Mouse (Mus musculus): Measurements from ENCODE around the gene Timm8b. TPM values are rescaled to one million over a fixed set of nuclear protein-coding genes. Genes with fewer than 3 reads are reported as not detected.
"Not testable (repeated sequence)": the region's sequence is repeated elsewhere in the genome, so short reads cannot be mapped to it uniquely, and the experiment has no call there.

Gene Timm8b
- polyA plus RNA-seq, 1 experiment from 2014 or later, result 305 TPM

GRCm38 (mm10) chr9:50602055-50602845 lies 1.5 kb upstream of the Timm8b start:
- Histone ChIP-seq H3K4me2 (peak overlapping the region; percentile 76), H3K36me3 (peaks cover 50% of the 10 kb centered on the region), H3K27ac (ENCODE audit: poor library complexity, severe bottlenecking) (0 out of 2 replicates have a peak overlapping the region, but pooled peaks have one; percentile 43), H3K27me3 (replicated peaks) (no peaks in the 10 kb centered on the region), H3K4me3 (peak overlapping the region; percentile 91), H3K9me3 (replicated peaks) (no peaks in the 10 kb centered on the region), H3K9ac (peak overlapping the region; percentile 91), H3K4me1 (replicated peaks) (peaks cover 37% of the 10 kb centered on the region)
- no peak for ATAC-seq (ENCODE audit: insufficient number of reproducible peaks, low FRiP score)
- 72% methylated on average over 7 of the region's 7 CpGs for WGBS

- peak; percentile 87 for ATAC-seq (ENCODE audit: insufficient number of reproducible peaks, low FRiP score)
- peaks cover 48% of the 10 kb centered on the region for H3K36me3 ChIP-seq
These were observed 251 bp downstream of the Timm8b start for GRCm38 (mm10) chr9:50603998-50604324.

GRCm38 (mm10) chr9:50604338-50604737 lies 628 bp downstream of the Timm8b start:
- ATAC-seq (ENCODE audit: insufficient number of reproducible peaks, low FRiP score), result peak; percentile 8
- Histone ChIP-seq H3K4me2 (peak overlapping the region; percentile 76), H3K4me3 (peak overlapping the region; percentile 91), H3K4me1 (replicated peaks) (peaks cover 37% of the 10 kb centered on the region), H3K36me3 (peaks cover 47% of the 10 kb centered on the region), H3K27ac (ENCODE audit: poor library complexity, severe bottlenecking) (peak overlapping the region; percentile 91), H3K9ac (peak overlapping the region; percentile 91), H3K9me3 (replicated peaks) (no peaks in the 10 kb centered on the region), H3K27me3 (replicated peaks) (no peaks in the 10 kb centered on the region)
- WGBS, result 4% methylated on average over 6 of the region's 6 CpGs

More at GRCm38 (mm10) chr9:50603998-50604324, 251 bp downstream of the Timm8b start:
- Histone ChIP-seq H3K27ac (ENCODE audit: poor library complexity, severe bottlenecking) (peak overlapping the region; percentile 91), H3K4me2 (peak overlapping the region; percentile 76), H3K9ac (peak overlapping the region; percentile 91), H3K4me1 (replicated peaks) (peaks cover 37% of the 10 kb centered on the region), H3K27me3 (replicated peaks) (no peaks in the 10 kb centered on the region), H3K4me3 (peak overlapping the region; percentile 91), H3K9me3 (replicated peaks) (no peaks in the 10 kb centered on the region)
- 0% methylated on average over 24 of the region's 24 CpGs for WGBS

GRCm38 (mm10) chr9:50612115-50612514 lies 8.4 kb downstream of the Timm8b start:
- Histone ChIP-seq H3K27me3 (replicated peaks) (no peaks in the 10 kb centered on the region), H3K9ac (no peak overlapping the region), H3K4me1 (replicated peaks) (peaks cover 8% of the 10 kb centered on the region), H3K36me3 (peaks cover 71% of the 10 kb centered on the region), H3K4me2 (no peak overlapping the region), H3K27ac (ENCODE audit: poor library complexity, severe bottlenecking) (no peak overlapping the region), H3K4me3 (no peak overlapping the region), H3K9me3 (replicated peaks) (no peaks in the 10 kb centered on the region)
- no peak for ATAC-seq (ENCODE audit: insufficient number of reproducible peaks, low FRiP score)
- 89% methylated on average over 4 of the region's 4 CpGs for WGBS

- peaks cover 37% of the 10 kb centered on the region for H3K36me3 ChIP-seq
- H3K9ac ChIP-seq, result peak overlapping the region; percentile 91
- H3K27ac ChIP-seq (ENCODE audit: poor library complexity, severe bottlenecking), result peak overlapping the region; percentile 92; the same call in 1 of the 2 replicates
- H3K4me1 ChIP-seq (replicated peaks), result peaks cover 8% of the 10 kb centered on the region
- no peak for ATAC-seq (ENCODE audit: insufficient number of reproducible peaks, low FRiP score)
- peak overlapping the region; percentile 82 for H3K4me2 ChIP-seq
- H3K4me3 ChIP-seq, result peak overlapping the region; percentile 85
- H3K9me3 ChIP-seq (replicated peaks), result no peaks in the 10 kb centered on the region
- no peaks in the 10 kb centered on the region for H3K27me3 ChIP-seq (replicated peaks)
- 38% methylated on average over 11 of the region's 11 CpGs for WGBS
These were observed 12.5 kb downstream of the Timm8b start for GRCm38 (mm10) chr9:50616161-50616560.

- Histone ChIP-seq H3K36me3 (peaks cover 30% of the 10 kb centered on the region), H3K27ac (ENCODE audit: poor library complexity, severe bottlenecking) (peak within 1 kb of the TSS; percentile 92), H3K9me3 (replicated peaks) (no peaks in the 10 kb centered on the region), H3K4me1 (replicated peaks) (peaks cover 8% of the 10 kb centered on the region), H3K4me2 (peak within 1 kb of the TSS; percentile 82), H3K9ac (peak within 1 kb of the TSS; percentile 91), H3K27me3 (replicated peaks) (no peaks in the 10 kb centered on the region), H3K4me3 (peak within 1 kb of the TSS; percentile 85)
- peak; percentile 91 for ATAC-seq (ENCODE audit: insufficient number of reproducible peaks, low FRiP score)
- WGBS, result under 1% methylated on average over 80 of the region's 81 CpGs
These were observed 13.3 kb downstream of the Timm8b start, which contains the start of the genes Pih1d2 and Nkapd1 for GRCm38 (mm10) chr9:50616766-50617603. TSS of gene Pih1d2 (plus strand) at chr9:50617321. TSS of gene Nkapd1 (minus strand) at chr9:50617464.

- peaks cover 8% of the 10 kb centered on the region for H3K4me1 ChIP-seq (replicated peaks)
- H3K4me2 ChIP-seq, result peak overlapping the region; percentile 55
- no peaks in the 10 kb centered on the region for H3K27me3 ChIP-seq (replicated peaks)
- ATAC-seq (ENCODE audit: insufficient number of reproducible peaks, low FRiP score), result no peak
- H3K9me3 ChIP-seq (replicated peaks), result no peaks in the 10 kb centered on the region
- WGBS, result 55% methylated on average over 9 of the region's 9 CpGs
- H3K36me3 ChIP-seq, result peaks cover 21% of the 10 kb centered on the region
- peak overlapping the region; percentile 85 for H3K4me3 ChIP-seq
- no peak overlapping the region for H3K9ac ChIP-seq
- H3K27ac ChIP-seq (ENCODE audit: poor library complexity, severe bottlenecking), result no peak overlapping the region
These were observed 14.2 kb downstream of the Timm8b start for GRCm38 (mm10) chr9:50617794-50618330.

- H3K27me3 ChIP-seq (replicated peaks); ATAC-seq (ENCODE audit: insufficient number of reproducible peaks, low FRiP score); H3K9me3 ChIP-seq (replicated peaks); H3K4me1 ChIP-seq (replicated peaks); H3K9ac ChIP-seq; H3K4me2 ChIP-seq; H3K4me3 ChIP-seq; H3K27ac ChIP-seq (ENCODE audit: poor library complexity, severe bottlenecking): not testable (repeated sequence)
- peaks cover 33% of the 10 kb centered on the region for H3K36me3 ChIP-seq
- WGBS, result 90% methylated on average over 6 of the region's 8 CpGs
These were observed 27.2 kb downstream of the Timm8b start for GRCm38 (mm10) chr9:50630903-50631302.

GRCm38 (mm10) chr9:50632016-50632688 lies 28.4 kb downstream of the Timm8b start:
- ATAC-seq (ENCODE audit: insufficient number of reproducible peaks, low FRiP score), result no peak; the same call in 1 of the 2 replicates
- H3K27ac ChIP-seq (ENCODE audit: poor library complexity, severe bottlenecking), result no peak overlapping the region
- H3K4me1 ChIP-seq (replicated peaks), result no peaks in the 10 kb centered on the region
- H3K36me3 ChIP-seq, result peaks cover 45% of the 10 kb centered on the region
- no peaks in the 10 kb centered on the region for H3K9me3 ChIP-seq (replicated peaks)
- H3K27me3 ChIP-seq (replicated peaks), result no peaks in the 10 kb centered on the region
- H3K4me2 ChIP-seq, result no peak overlapping the region
- WGBS, result 88% methylated on average over 6 of the region's 6 CpGs
- no peak overlapping the region for H3K4me3 ChIP-seq
- no peak overlapping the region for H3K9ac ChIP-seq

GRCm38 (mm10) chr9:50633059-50633458 lies 29.3 kb downstream of the Timm8b start:
- ATAC-seq (ENCODE audit: insufficient number of reproducible peaks, low FRiP score), result no peak

More at GRCm38 (mm10) chr9:50633059-50633458, 29.3 kb downstream of the Timm8b start:
- H3K27ac ChIP-seq (ENCODE audit: poor library complexity, severe bottlenecking), result no peak overlapping the region
- H3K9ac ChIP-seq, result no peak overlapping the region
- no peak overlapping the region for H3K4me2 ChIP-seq
- peaks cover 51% of the 10 kb centered on the region for H3K36me3 ChIP-seq
- no peaks in the 10 kb centered on the region for H3K4me1 ChIP-seq (replicated peaks)
- H3K27me3 ChIP-seq (replicated peaks), result no peaks in the 10 kb centered on the region
- H3K4me3 ChIP-seq, result no peak overlapping the region
- WGBS, result 60% methylated on average over 2 of the region's 2 CpGs
- no peaks in the 10 kb centered on the region for H3K9me3 ChIP-seq (replicated peaks)

Data from heart, embryonic 12.5 days (tissue).